Mouse (Mus musculus) embryonic facial prominence, embryonic 13.5 days (tissue): ENCODE data around the gene Ptprk. TPM values are rescaled to one million over a fixed set of nuclear protein-coding genes. Genes with fewer than 3 reads are reported as not detected.

Source experiments
- ATAC-seq: fragments of 200-750 bp; cut with Nextera tagmentation; 2 replicates; pipeline ENCODE4 v1.8.0; 2017; ENCODE audit warnings: low read depth; ENCODE audit not compliant: insufficient number of reproducible peaks, insufficient read depth, low FRiP score, low TSS enrichment
- H3K27ac ChIP-seq: fragments of 300-500 bp; sonication (generic); 2 replicates; pipeline ENCODE4 v1.5.1; 2015; ENCODE audit warnings: moderate library complexity, mild to moderate bottlenecking, inconsistent platforms
- H3K27me3 ChIP-seq: fragments of 300-500 bp; sonication (generic); 2 replicates; pipeline ENCODE4 v1.6.1; 2015; ENCODE audit warnings: mild to moderate bottlenecking, inconsistent platforms
- H3K36me3 ChIP-seq: fragments of 300-500 bp; sonication (generic); 2 replicates; pipeline ENCODE4 v1.6.1; 2015; ENCODE audit warnings: mild to moderate bottlenecking, inconsistent platforms
- H3K4me1 ChIP-seq: fragments of 300-500 bp; sonication (generic); 2 replicates; pipeline ENCODE4 v1.6.1; 2015; ENCODE audit warnings: inconsistent platforms
- H3K4me2 ChIP-seq: fragments of 300-500 bp; sonication (generic); 2 replicates; pipeline ENCODE4 v1.6.1; 2015; ENCODE audit warnings: moderate library complexity, mild to moderate bottlenecking, inconsistent platforms
- H3K4me3 ChIP-seq: fragments of 300-500 bp; sonication (generic); 2 replicates; pipeline ENCODE4 v1.5.1; 2015; ENCODE audit warnings: mild to moderate bottlenecking, inconsistent platforms
- H3K9ac ChIP-seq: fragments of 300-500 bp; sonication (generic); 2 replicates; pipeline ENCODE4 v1.6.1; 2015; ENCODE audit warnings: mild to moderate bottlenecking, inconsistent platforms
- H3K9me3 ChIP-seq: fragments of 300-500 bp; sonication (generic); 2 replicates; pipeline ENCODE4 v1.6.1; 2016; ENCODE audit warnings: inconsistent platforms
- WGBS: fragments of 180-500 bp; shearing (Covaris S2); methylation state at CpG from one replicate; pipeline ENCODE4 v1.1.7; 2015; ENCODE audit warnings: mixed read lengths; 5-methylcytosine and 5-hydroxymethylcytosine counted together
- polyA plus RNA-seq: library from polyadenylated mRNA; unstranded; fragments of >200 nt; fragmentation: Nextera tagmentation; extraction: Ambion mirVana; gene quantifications from 2 replicates; pipeline ENCODE4 v1.2.1, GENCODE M21; 2015

Ptprk gene
- polyA plus RNA-seq, 1 experiment from 2014 or later = 32.3 TPM

GRCm38 (mm10) chr10:28083183-28083582 lies 8.6 kb downstream of the Ptprk start:
- no peak overlapping the region for H3K27ac ChIP-seq
- no peak overlapping the region for H3K9ac ChIP-seq
- H3K36me3 ChIP-seq = no peaks in the 10 kb centered on the region
- 84% methylated on average over 2 of the region's 2 CpGs for whole genome bisulfite sequencing
- H3K4me1 ChIP-seq = peaks cover 7% of the 10 kb centered on the region; the same call in 1 of the 2 replicates
- H3K4me2 ChIP-seq = no peak overlapping the region
- no peaks in the 10 kb centered on the region for H3K9me3 ChIP-seq
- no peak overlapping the region for H3K4me3 ChIP-seq
- ATAC-seq = no peak
- H3K27me3 ChIP-seq = no peaks in the 10 kb centered on the region

GRCm38 (mm10) chr10:28083625-28084024 lies 9.0 kb downstream of the Ptprk start:
- no peaks in the 10 kb centered on the region for H3K36me3 ChIP-seq
- H3K27me3 ChIP-seq = no peaks in the 10 kb centered on the region
- peaks cover 7% of the 10 kb centered on the region; the same call in 1 of the 2 replicates for H3K4me1 ChIP-seq
- H3K4me3 ChIP-seq = no peak overlapping the region
- ATAC-seq = no peak
- no peak overlapping the region for H3K4me2 ChIP-seq
- H3K9ac ChIP-seq = no peak overlapping the region
- WGBS = 67% methylated on average over 1 of the region's 1 CpGs
- no peak overlapping the region for H3K27ac ChIP-seq
- H3K9me3 ChIP-seq = no peaks in the 10 kb centered on the region

- peaks cover 5% of the 10 kb centered on the region; the same call in 1 of the 2 replicates for H3K4me1 ChIP-seq
- H3K9me3 ChIP-seq = no peaks in the 10 kb centered on the region
- H3K27ac ChIP-seq = no peak overlapping the region
- no peak overlapping the region for H3K4me3 ChIP-seq
- no peak overlapping the region for H3K4me2 ChIP-seq
- H3K27me3 ChIP-seq = no peaks in the 10 kb centered on the region
- no peak for ATAC-seq
- 46% methylated on average over 6 of the region's 6 CpGs for WGBS
- H3K36me3 ChIP-seq = no peaks in the 10 kb centered on the region
- no peak overlapping the region for H3K9ac ChIP-seq
Observed at GRCm38 (mm10) chr10:28087341-28087740, 12.7 kb downstream of the Ptprk start.

DNA sequence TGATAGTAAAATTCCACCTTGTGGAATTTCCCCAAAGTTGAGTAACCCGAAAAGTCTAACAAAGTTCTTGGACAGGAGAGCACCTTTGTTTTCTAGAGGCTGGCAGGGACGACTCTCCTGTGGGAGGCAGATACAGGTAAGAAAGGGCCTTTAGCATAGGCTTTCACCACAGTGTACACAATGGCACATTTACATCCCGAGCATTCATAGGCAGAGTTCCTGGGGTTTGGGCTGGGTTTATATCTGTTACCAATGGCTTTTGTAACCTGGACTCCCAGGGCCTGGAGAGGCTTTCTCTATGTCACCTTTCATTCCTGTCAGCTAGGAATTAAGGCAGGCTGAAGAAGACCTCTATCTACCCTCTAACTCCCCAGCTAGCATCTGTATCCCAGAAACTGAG lies 13.1 kb downstream of the Ptprk start:
- no peak overlapping the region for H3K27ac ChIP-seq
- H3K4me3 ChIP-seq = no peak overlapping the region
- 56% methylated on average over 3 of the region's 3 CpGs for WGBS
- no peak overlapping the region for H3K9ac ChIP-seq
- no peak for ATAC-seq
- H3K27me3 ChIP-seq = no peaks in the 10 kb centered on the region
- no peaks in the 10 kb centered on the region for H3K36me3 ChIP-seq
- no peak overlapping the region for H3K4me2 ChIP-seq
- H3K9me3 ChIP-seq = no peaks in the 10 kb centered on the region
- H3K4me1 ChIP-seq = peaks cover 5% of the 10 kb centered on the region; the same call in 1 of the 2 replicates

GRCm38 (mm10) chr10:28096007-28096406 lies 21.4 kb downstream of the Ptprk start:
- no peak for ATAC-seq
- Histone ChIP-seq H3K36me3 (no peaks in the 10 kb centered on the region), H3K9me3 (no peaks in the 10 kb centered on the region)

GRCm38 (mm10) chr10:28097637-28098036 lies 23.0 kb downstream of the Ptprk start:
- no peak overlapping the region for H3K27ac ChIP-seq
- 78% methylated on average over 7 of the region's 7 CpGs for WGBS
- no peaks in the 10 kb centered on the region for H3K27me3 ChIP-seq
- H3K4me3 ChIP-seq = no peak overlapping the region
- H3K4me2 ChIP-seq = no peak overlapping the region
- no peak overlapping the region for H3K9ac ChIP-seq
- no peaks in the 10 kb centered on the region for H3K9me3 ChIP-seq
- no peaks in the 10 kb centered on the region for H3K4me1 ChIP-seq
- no peak for ATAC-seq
- H3K36me3 ChIP-seq = no peaks in the 10 kb centered on the region

More at GRCm38 (mm10) chr10:28096007-28096406, 21.4 kb downstream of the Ptprk start:
- Histone ChIP-seq H3K9ac (no peak overlapping the region), H3K4me3 (no peak overlapping the region), H3K4me2 (no peak overlapping the region), H3K27me3 (no peaks in the 10 kb centered on the region), H3K27ac (no peak overlapping the region), H3K4me1 (no peaks in the 10 kb centered on the region)

- no peak overlapping the region for H3K4me2 ChIP-seq
- ATAC-seq = no peak
- 78% methylated on average over 2 of the region's 2 CpGs for WGBS
- no peaks in the 10 kb centered on the region for H3K36me3 ChIP-seq
- no peaks in the 10 kb centered on the region for H3K9me3 ChIP-seq
- no peak overlapping the region for H3K4me3 ChIP-seq
- no peak overlapping the region for H3K27ac ChIP-seq
- peaks cover 1% of the 10 kb centered on the region; the same call in 1 of the 2 replicates for H3K4me1 ChIP-seq
- no peaks in the 10 kb centered on the region for H3K27me3 ChIP-seq
- H3K9ac ChIP-seq = no peak overlapping the region
Observed at GRCm38 (mm10) chr10:28098923-28099322, 24.3 kb downstream of the Ptprk start.

GRCm38 (mm10) chr10:28103406-28103906 lies 28.8 kb downstream of the Ptprk start:
- Histone ChIP-seq H3K27ac (no peak overlapping the region), H3K27me3 (no peaks in the 10 kb centered on the region), H3K9me3 (no peaks in the 10 kb centered on the region), H3K4me1 (peaks cover 3% of the 10 kb centered on the region; the same call in 1 of the 2 replicates), H3K4me3 (no peak overlapping the region), H3K4me2 (no peak overlapping the region), H3K36me3 (no peaks in the 10 kb centered on the region), H3K9ac (no peak overlapping the region)
- no peak for ATAC-seq
- 90% methylated on average over 4 of the region's 4 CpGs for WGBS

GRCm38 (mm10) chr10:28103924-28104323 lies 29.3 kb downstream of the Ptprk start:
- Histone ChIP-seq H3K36me3 (no peaks in the 10 kb centered on the region), H3K27me3 (no peaks in the 10 kb centered on the region), H3K4me3 (no peak overlapping the region), H3K27ac (no peak overlapping the region), H3K4me1 (peaks cover 3% of the 10 kb centered on the region; the same call in 1 of the 2 replicates), H3K9me3 (no peaks in the 10 kb centered on the region), H3K9ac (no peak overlapping the region), H3K4me2 (no peak overlapping the region)
- WGBS = 31% methylated on average over 2 of the region's 2 CpGs
- ATAC-seq = no peak

- Histone ChIP-seq H3K27ac (no peak overlapping the region), H3K9ac (no peak overlapping the region), H3K9me3 (no peaks in the 10 kb centered on the region), H3K36me3 (no peaks in the 10 kb centered on the region), H3K27me3 (no peaks in the 10 kb centered on the region), H3K4me3 (no peak overlapping the region), H3K4me1 (peaks cover 3% of the 10 kb centered on the region; the same call in 1 of the 2 replicates), H3K4me2 (no peak overlapping the region)
- 82% methylated on average over 6 of the region's 6 CpGs for WGBS
- no peak for ATAC-seq
Observed at GRCm38 (mm10) chr10:28105247-28105646, 30.6 kb downstream of the Ptprk start.

DNA sequence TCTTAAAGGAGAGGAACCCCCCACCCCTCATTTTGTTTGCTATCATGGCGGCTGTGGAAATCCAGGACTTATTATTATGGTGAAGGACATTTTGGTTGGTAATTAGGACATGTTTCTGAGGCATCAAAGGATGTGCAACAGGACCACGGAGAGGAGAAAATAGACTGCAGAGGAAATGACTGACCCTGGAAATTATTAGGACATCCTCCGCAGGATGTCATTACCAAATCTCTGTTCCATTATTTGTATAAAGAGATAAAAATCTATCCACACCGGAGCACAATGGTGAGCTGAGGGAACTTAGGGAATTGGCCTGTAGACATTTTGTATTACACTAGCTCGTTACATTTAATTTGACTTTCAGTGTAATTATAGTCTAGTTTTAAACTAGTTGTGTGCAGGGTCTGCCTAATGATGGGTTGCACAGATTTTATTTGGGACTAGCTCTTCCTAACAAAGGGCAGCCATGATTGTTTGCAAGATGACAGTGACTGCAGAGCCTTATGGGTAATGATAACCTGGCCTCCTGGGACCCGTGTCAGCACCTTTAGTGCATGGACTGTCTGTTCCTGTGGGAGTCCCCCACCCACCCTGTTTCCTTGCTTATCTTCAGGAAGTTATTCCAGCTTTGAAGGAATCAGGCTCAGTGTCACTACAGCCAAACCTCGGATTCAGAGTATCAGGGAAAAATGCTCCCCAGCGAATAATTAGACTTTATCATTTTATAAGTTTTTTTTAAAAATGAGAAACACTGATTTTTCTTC lies 38.4 kb downstream of the Ptprk start:
- Histone ChIP-seq H3K27me3 (no peaks in the 10 kb centered on the region), H3K36me3 (no peaks in the 10 kb centered on the region), H3K4me2 (no peak overlapping the region), H3K9me3 (0 out of 2 replicates have a peak, but pooled peaks cover 4% of the 10 kb centered on the region), H3K9ac (no peak overlapping the region), H3K4me3 (no peak overlapping the region), H3K4me1 (peaks cover 6% of the 10 kb centered on the region), H3K27ac (no peak overlapping the region)
- WGBS = 68% methylated on average over 8 of the region's 8 CpGs
- no peak for ATAC-seq

DNA sequence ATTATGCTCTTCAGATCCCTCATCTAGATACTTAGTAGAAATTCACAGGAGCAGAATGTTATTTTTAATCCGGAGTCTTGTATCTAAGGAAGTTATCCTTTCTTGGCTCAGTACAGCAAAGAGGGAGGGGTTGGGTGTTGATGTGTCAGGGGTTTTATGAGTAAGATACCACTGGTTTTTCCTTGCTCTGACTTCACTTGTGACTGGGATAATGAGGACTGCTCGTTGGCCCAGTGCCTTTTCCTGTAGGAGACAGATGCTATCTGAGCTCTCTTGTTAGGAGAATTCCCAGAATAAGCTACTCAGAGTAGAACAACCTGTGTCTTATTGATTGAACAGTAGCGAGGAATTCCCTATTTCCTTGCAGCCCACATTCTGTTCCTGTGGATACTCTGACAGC lies 39.3 kb downstream of the Ptprk start:
- no peak overlapping the region for H3K4me3 ChIP-seq
- ATAC-seq = no peak
- H3K9me3 ChIP-seq = 0 out of 2 replicates have a peak, but pooled peaks cover 4% of the 10 kb centered on the region
- no peaks in the 10 kb centered on the region for H3K27me3 ChIP-seq
- 58% methylated on average over 3 of the region's 3 CpGs for WGBS
- no peak overlapping the region for H3K27ac ChIP-seq
- H3K9ac ChIP-seq = no peak overlapping the region
- H3K36me3 ChIP-seq = no peaks in the 10 kb centered on the region
- H3K4me1 ChIP-seq = peaks cover 6% of the 10 kb centered on the region
- no peak overlapping the region for H3K4me2 ChIP-seq
